Mouse (Mus musculus) midbrain, embryonic 10.5 days (tissue): ENCODE data around the gene Ccdc142. TPM values are rescaled to one million over a fixed set of nuclear protein-coding genes. Genes with fewer than 3 reads are reported as not detected.
A peak's percentile ranks its signal among the peaks of the same experiment; 100 is the strongest.

Experiments
- DNase-seq: peaks from one replicate; pipeline ENCODE4 v3.0.0-alpha.2; 2017; ENCODE audit warnings: low spot score
- H3K27ac ChIP-seq: fragments of 300-500 bp; sonication (generic); replicated peaks from 2 replicates; pipeline ENCODE4 v1.5.1; 2016; ENCODE audit warnings: mild to moderate bottlenecking
- H3K27me3 ChIP-seq: fragments of 300-500 bp; sonication (generic); 2 replicates; pipeline ENCODE4 v1.6.1; 2016; ENCODE audit warnings: low read depth, mild to moderate bottlenecking; ENCODE audit not compliant: poor library complexity, severe bottlenecking
- H3K36me3 ChIP-seq: fragments of 300-500 bp; sonication (generic); 2 replicates; pipeline ENCODE4 v1.6.1; 2016; ENCODE audit warnings: mild to moderate bottlenecking, moderate library complexity
- H3K4me1 ChIP-seq: fragments of 300-500 bp; sonication (generic); 2 replicates; pipeline ENCODE4 v1.6.1; 2016
- H3K4me3 ChIP-seq: fragments of 300-500 bp; sonication (generic); 2 replicates; pipeline ENCODE4 v1.5.1; 2016; ENCODE audit warnings: mild to moderate bottlenecking, moderate library complexity
- H3K9me3 ChIP-seq: fragments of 300-500 bp; sonication (generic); replicated peaks from 2 replicates; pipeline ENCODE4 v1.6.1; 2016; ENCODE audit warnings: mild to moderate bottlenecking
- WGBS: fragments of 180-500 bp; shearing (Covaris S2); methylation state at CpG from one replicate; pipeline ENCODE4 v1.1.7; 2016; 5-methylcytosine and 5-hydroxymethylcytosine counted together
- polyA plus RNA-seq: library from polyadenylated mRNA; unstranded; fragments of >200 nt; fragmentation: Nextera tagmentation; extraction: Ambion mirVana; gene quantifications from 2 replicates; pipeline ENCODE4 v1.2.1, GENCODE M21; 2016

Ccdc142 gene
- polyA plus RNA-seq, 1 experiment from 2014 or later, result 2.0 TPM

- WGBS, result under 1% methylated on average over 58 of the region's 58 CpGs
- Histone ChIP-seq H3K9me3 (no peaks in the 10 kb centered on the region), H3K4me3 (peak overlapping the region; percentile 41), H3K27me3 (peaks cover 100% of the 10 kb centered on the region), H3K4me1 (peaks cover 37% of the 10 kb centered on the region), H3K27ac (no peak overlapping the region), H3K36me3 (no peaks in the 10 kb centered on the region)
- DNase-seq, result peak; percentile 72
These were observed 30.8 kb upstream of the Ccdc142 start for GRCm38 (mm10) chr6:83070311-83071219.

GRCm38 (mm10) chr6:83071220-83071619 is 30.2 kb upstream of the Ccdc142 start:
- Histone ChIP-seq H3K4me1 (peaks cover 37% of the 10 kb centered on the region), H3K36me3 (no peaks in the 10 kb centered on the region), H3K27ac (no peak overlapping the region), H3K9me3 (no peaks in the 10 kb centered on the region), H3K27me3 (peaks cover 100% of the 10 kb centered on the region), H3K4me3 (peak overlapping the region; percentile 41)
- WGBS, result 0% methylated on average over 20 of the region's 24 CpGs
- peak; percentile 43 for DNase-seq

GRCm38 (mm10) chr6:83074979-83075378 is 26.4 kb upstream of the Ccdc142 start:
- no peaks in the 10 kb centered on the region for H3K9me3 ChIP-seq
- H3K27ac ChIP-seq, result no peak overlapping the region
- DNase-seq, result no peak
- WGBS, result 17% methylated on average over 2 of the region's 2 CpGs
- H3K27me3 ChIP-seq, result peaks cover 77% of the 10 kb centered on the region
- H3K4me1 ChIP-seq, result peaks cover 42% of the 10 kb centered on the region
- H3K4me3 ChIP-seq, result no peak overlapping the region
- H3K36me3 ChIP-seq, result peaks cover 3% of the 10 kb centered on the region

- peaks cover 27% of the 10 kb centered on the region for H3K36me3 ChIP-seq
These were observed 23.6 kb upstream of the Ccdc142 start, which contains the start of gene Pcgf1 for GRCm38 (mm10) chr6:83077630-83078323. Gene Pcgf1, plus strand, starts transcription at chr6:83077869.

GRCm38 (mm10) chr6:83078324-83078858 is 23.0 kb upstream of the Ccdc142 start:
- WGBS, result under 1% methylated on average over 46 of the region's 46 CpGs
- peaks cover 75% of the 10 kb centered on the region for H3K27me3 ChIP-seq

More at GRCm38 (mm10) chr6:83077630-83078323, 23.6 kb upstream of the Ccdc142 start, which contains the start of gene Pcgf1:
- Histone ChIP-seq H3K4me3 (peak within 1 kb of the TSS; percentile 84), H3K27ac (peak within 1 kb of the TSS; percentile 97), H3K27me3 (peaks cover 75% of the 10 kb centered on the region), H3K4me1 (peaks cover 24% of the 10 kb centered on the region), H3K9me3 (no peaks in the 10 kb centered on the region)
- under 1% methylated on average over 54 of the region's 54 CpGs for WGBS
- no peak for DNase-seq

GRCm38 (mm10) chr6:83080210-83080609 is 21.2 kb upstream of the Ccdc142 start:
- H3K4me1 ChIP-seq, result peaks cover 41% of the 10 kb centered on the region
- no peak overlapping the region for H3K4me3 ChIP-seq
- no peak overlapping the region for H3K27ac ChIP-seq
- 93% methylated on average over 5 of the region's 5 CpGs for WGBS
- peaks cover 27% of the 10 kb centered on the region for H3K36me3 ChIP-seq
- no peak for DNase-seq
- no peaks in the 10 kb centered on the region for H3K9me3 ChIP-seq
- peaks cover 75% of the 10 kb centered on the region for H3K27me3 ChIP-seq

More at GRCm38 (mm10) chr6:83078324-83078858, 23.0 kb upstream of the Ccdc142 start:
- Histone ChIP-seq H3K27ac (peak overlapping the region; percentile 97), H3K4me1 (peaks cover 28% of the 10 kb centered on the region), H3K4me3 (peak overlapping the region; percentile 84), H3K9me3 (no peaks in the 10 kb centered on the region), H3K36me3 (peaks cover 27% of the 10 kb centered on the region)
- peak; percentile 99 for DNase-seq

GRCm38 (mm10) chr6:83083497-83083896 is 17.9 kb upstream of the Ccdc142 start:
- Histone ChIP-seq H3K4me3 (no peak overlapping the region), H3K9me3 (no peaks in the 10 kb centered on the region), H3K27me3 (peaks cover 82% of the 10 kb centered on the region), H3K27ac (no peak overlapping the region; the same call in 1 of the 2 replicates), H3K4me1 (peaks cover 53% of the 10 kb centered on the region), H3K36me3 (peaks cover 27% of the 10 kb centered on the region)
- no peak for DNase-seq
- 5% methylated on average over 5 of the region's 5 CpGs for WGBS

- H3K4me3 ChIP-seq, result no peak overlapping the region
- H3K4me1 ChIP-seq, result peaks cover 44% of the 10 kb centered on the region
- no peaks in the 10 kb centered on the region for H3K9me3 ChIP-seq
- peaks cover 92% of the 10 kb centered on the region for H3K27me3 ChIP-seq
- DNase-seq, result no peak
- no peak overlapping the region for H3K27ac ChIP-seq
- peaks cover 27% of the 10 kb centered on the region for H3K36me3 ChIP-seq
- 5% methylated on average over 6 of the region's 6 CpGs for WGBS
These were observed 16.9 kb upstream of the Ccdc142 start for GRCm38 (mm10) chr6:83084477-83084876.

- WGBS, result 2% methylated on average over 42 of the region's 42 CpGs
- H3K36me3 ChIP-seq, result peaks cover 10% of the 10 kb centered on the region
- DNase-seq, result no peak
- H3K4me3 ChIP-seq, result peak within 1 kb of the TSS; percentile 40
- peaks cover 40% of the 10 kb centered on the region for H3K4me1 ChIP-seq
- no peaks in the 10 kb centered on the region for H3K9me3 ChIP-seq
- H3K27ac ChIP-seq, result no peak within 1 kb of the TSS
- peaks cover 97% of the 10 kb centered on the region for H3K27me3 ChIP-seq
These were observed 15.0 kb upstream of the Ccdc142 start, which contains the start of gene Lbx2 for GRCm38 (mm10) chr6:83086121-83087035. Gene Lbx2, plus strand, starts transcription at chr6:83086367.

- WGBS, result under 1% methylated on average over 47 of the region's 47 CpGs
These were observed 14.0 kb upstream of the Ccdc142 start for GRCm38 (mm10) chr6:83087205-83087925.

GRCm38 (mm10) chr6:83087926-83088260 is 13.5 kb upstream of the Ccdc142 start:
- no peaks in the 10 kb centered on the region for H3K9me3 ChIP-seq
- peaks cover 38% of the 10 kb centered on the region for H3K4me1 ChIP-seq
- peak; percentile 34 for DNase-seq
- H3K36me3 ChIP-seq, result no peaks in the 10 kb centered on the region
- peak overlapping the region; percentile 40 for H3K4me3 ChIP-seq
- 3% methylated on average over 9 of the region's 9 CpGs for WGBS
- no peak overlapping the region for H3K27ac ChIP-seq
- H3K27me3 ChIP-seq, result peaks cover 91% of the 10 kb centered on the region

More at GRCm38 (mm10) chr6:83087205-83087925, 14.0 kb upstream of the Ccdc142 start:
- Histone ChIP-seq H3K36me3 (peaks cover 2% of the 10 kb centered on the region; the same call in 1 of the 2 replicates), H3K4me1 (peaks cover 40% of the 10 kb centered on the region), H3K4me3 (peak overlapping the region; percentile 40), H3K27me3 (peaks cover 94% of the 10 kb centered on the region), H3K27ac (no peak overlapping the region), H3K9me3 (no peaks in the 10 kb centered on the region)
- peak; percentile 58 for DNase-seq
